Comparison of ENCODE assay signal across 23 mouse cellular contexts in the genomic region with DNA sequence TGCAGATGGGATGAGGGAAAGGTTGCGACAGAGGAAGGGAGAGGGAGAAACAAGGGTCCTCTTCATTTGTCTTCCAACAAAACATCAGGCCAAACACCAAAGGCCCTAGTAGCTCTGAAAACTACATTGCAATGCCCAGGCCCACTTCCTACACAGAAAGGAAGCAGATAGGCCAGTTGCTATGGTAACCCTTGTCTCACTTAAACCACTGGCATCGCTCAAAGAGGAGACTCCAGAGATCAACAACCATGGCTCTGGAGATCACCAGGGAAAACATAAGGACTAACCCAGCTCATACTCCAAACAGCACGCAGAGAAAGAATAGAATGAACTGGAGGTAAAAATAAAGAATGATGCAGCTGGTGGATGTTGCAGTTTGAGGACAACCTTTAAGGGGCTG. TPM values are rescaled to one million over a fixed set of nuclear protein-coding genes. Genes with fewer than 3 reads are reported as not detected.
DNase-seq lines count a peak whose midpoint lies in the region; ATAC-seq and TF ChIP-seq lines count a peak whose summit lies in the region.
"Had no signal": no experiment of that assay in that cellular context is flagged by ENCODE, and none has a peak within 500 bp of the region (broad histone marks: within the 10 kb centered on the region; RNA-seq: fewer than 3 reads in every experiment).

No protein-coding gene starts in this region.

- no peak for TF ChIP-seq POLR2A in brain, embryonic 14.5 days (IDR thresholded peaks at IDR 0.05; ENCODE audit: borderline replicate concordance, extremely low read depth, insufficient read depth, insufficient read length, poor library complexity, severe bottlenecking)

- 0 out of 2 replicates have a peak overlapping the region, but pooled peaks have one; percentile 13 for H3K27ac ChIP-seq in liver, embryonic 12.5 days
- H3K27ac ChIP-seq: heart, embryonic 15.5 days; hindbrain, embryonic 10.5 days; left cerebral cortex, adult 2 months; liver, embryonic 15.5 days had no signal

- DNase-seq in liver, result no peak
- DNase-seq in 416B (ENCODE audit: low read depth), result peak; percentile 56
- peak; percentile 63 for DNase-seq in CD4-positive, CD25-positive, alpha-beta regulatory T cell, adult 2 months (ENCODE audit: low read depth, low spot score)
- peak; percentile 57 for DNase-seq in brain, embryonic 14.5 days (ENCODE audit: low read depth)
- DNase-seq in retina, embryonic 14.5 days (ENCODE audit: low spot score), result no peak
- DNase-seq in right cerebral cortex, postnatal 36 days (ENCODE audit: low spot score in 2 of 2), result no peak
- no peak for DNase-seq in layer of hippocampus, adult 9-11 months
- DNase-seq: adrenal gland, postnatal 36 days; cerebellum, postnatal 14 days; heart, adult 18-20 months; kidney, postnatal 10 days; lung, postnatal 10 days; right cerebral cortex, postnatal 14 days; thymus, postnatal 25 days had no signal

- no peak for TF ChIP-seq CTCF in brain, embryonic 14.5 days (IDR thresholded peaks at IDR 0.05; ENCODE audit: borderline replicate concordance, extremely low read depth, insufficient read depth, insufficient read length)

- no peaks in the 10 kb centered on the region; the same call in 1 of the 2 replicates for H3K36me3 ChIP-seq in liver, embryonic 12.5 days
- H3K36me3 ChIP-seq: heart, embryonic 15.5 days; hindbrain, embryonic 10.5 days; liver, embryonic 15.5 days had no signal

- peaks cover 65% of the 10 kb centered on the region for H3K4me1 ChIP-seq in liver, embryonic 12.5 days

- H3K4me3 ChIP-seq in liver, embryonic 12.5 days, result no peak overlapping the region
- H3K4me3 ChIP-seq: heart, embryonic 15.5 days; hindbrain, embryonic 10.5 days; left cerebral cortex, adult 2 months; liver, embryonic 15.5 days had no signal

- no peak for ATAC-seq in liver, embryonic 12.5 days
- ATAC-seq: intestine, postnatal 0 days had no signal

- H3K4me2 ChIP-seq in liver, embryonic 12.5 days, result no peak overlapping the region
- H3K4me2 ChIP-seq: heart, embryonic 15.5 days; liver, embryonic 15.5 days had no signal

- H3K9ac ChIP-seq in liver, embryonic 12.5 days, result no peak overlapping the region
- H3K9ac ChIP-seq: heart, embryonic 15.5 days; liver, embryonic 15.5 days had no signal

- 58% methylated on average over 3 of the region's 3 CpGs for WGBS in liver, embryonic 12.5 days (ENCODE audit: insufficient replicate concordance)

- no peaks in the 10 kb centered on the region for H3K9me3 ChIP-seq in liver, embryonic 12.5 days (replicated peaks)
- H3K9me3 ChIP-seq: heart, embryonic 15.5 days; hindbrain, embryonic 10.5 days; liver, embryonic 15.5 days had no signal

- no peaks in the 10 kb centered on the region for H3K27me3 ChIP-seq in liver, embryonic 12.5 days (replicated peaks)
- H3K27me3 ChIP-seq: heart, embryonic 15.5 days; liver, embryonic 15.5 days had no signal

RNA-seq across cellular contexts. Expression of a gene that starts 6.5 kb away (rescaled TPM):
- 120 and 122 TPM in 2 replicates for polyA plus RNA-seq in liver, embryonic 12.5 days (2016; fragmentation: Nextera tagmentation; extraction: Ambion mirVana)
- 17.3 and 23.0 TPM in 2 replicates for polyA plus RNA-seq in brain, embryonic 14.5 days (2012; rRNA removed)

RNA-seq across cellular contexts. Expression of a gene that starts 11.6 kb away (rescaled TPM):
- not detected in 2 replicates for polyA plus RNA-seq in liver, embryonic 12.5 days (2016; fragmentation: Nextera tagmentation; extraction: Ambion mirVana)
- polyA plus RNA-seq in brain, embryonic 14.5 days (2012; rRNA removed), result 0.14 TPM in 1 of 2 replicates, not detected in the other
- polyA plus RNA-seq: forebrain, embryonic 11.5 days; hindbrain, embryonic 10.5 days; limb, embryonic 11.5 days; liver, embryonic 15.5 days; neural tube, embryonic 11.5 days had no signal

RNA-seq across cellular contexts. Expression of a gene that starts 13.3 kb away (rescaled TPM):
- 0.27 and 0.43 TPM in 2 replicates for polyA plus RNA-seq in liver, embryonic 12.5 days (2016; fragmentation: Nextera tagmentation; extraction: Ambion mirVana)
- polyA plus RNA-seq in brain, embryonic 14.5 days (2012; rRNA removed), result 0.08 and 0.21 TPM in 2 replicates
- polyA plus RNA-seq: forebrain, embryonic 11.5 days; hindbrain, embryonic 10.5 days had no signal

RNA-seq across cellular contexts. Expression of a gene that starts 59.6 kb away (rescaled TPM):
- 4.3 and 7.4 TPM in 2 replicates for polyA plus RNA-seq in liver, embryonic 12.5 days (2016; fragmentation: Nextera tagmentation; extraction: Ambion mirVana)
- polyA plus RNA-seq in brain, embryonic 14.5 days (2012; rRNA removed), result 8.8 and 11.5 TPM in 2 replicates

Comparison
In these comparisons a context has a peak if more than half of its experiments do, and no peak if none do; other contexts are left out.
1. DNase-seq: peak in 416B (single experiment), CD4-positive, CD25-positive, alpha-beta regulatory T cell, adult 2 months (single experiment) and brain, embryonic 14.5 days (single experiment); none in liver (single experiment), retina, embryonic 14.5 days (single experiment), right cerebral cortex, postnatal 36 days (0 of 2) and layer of hippocampus, adult 9-11 months (single experiment).